Mouse (Mus musculus) thymus, adult 2 months (tissue): ENCODE results near the gene Gm7075. TPM values are rescaled to one million over a fixed set of nuclear protein-coding genes. Genes with fewer than 3 reads are reported as not detected.
"Not testable (repeated sequence)": the region's sequence is repeated elsewhere in the genome, so short reads cannot be mapped to it uniquely, and the experiment has no call there.

Experiments
- DNase-seq: peaks from one replicate; pipeline ENCODE4 v3.0.0; 2021
- H3K27ac ChIP-seq: fragments of 200-500 bp; 2 replicates; pipeline ENCODE4 v1.5.1; 2012; ENCODE audit warnings: low read length, control low read depth; ENCODE audit not compliant: control insufficient read depth, insufficient read depth
- H3K27me3 ChIP-seq: fragments of 200-500 bp; 2 replicates; pipeline ENCODE4 v1.6.1; 2012; ENCODE audit warnings: mild to moderate bottlenecking, low read length, moderate library complexity, mixed read lengths; ENCODE audit not compliant: control insufficient read depth, insufficient read depth
- H3K36me3 ChIP-seq: fragments of 200-500 bp; 2 replicates; pipeline ENCODE4 v1.6.1; 2012; ENCODE audit warnings: mild to moderate bottlenecking, low read length, moderate library complexity; ENCODE audit not compliant: control insufficient read depth, insufficient read depth
- H3K4me1 ChIP-seq: fragments of 200-500 bp; replicated peaks from 2 replicates; pipeline ENCODE4 v1.6.1; 2012; ENCODE audit warnings: low read length; ENCODE audit not compliant: control insufficient read depth, insufficient read depth
- H3K4me3 ChIP-seq: fragments of 200-500 bp; 2 replicates; pipeline ENCODE4 v1.5.1; 2012; ENCODE audit warnings: mild to moderate bottlenecking, low read length, control low read depth, moderate library complexity; ENCODE audit not compliant: control insufficient read depth, insufficient read depth
- CTCF ChIP-seq: fragments of 200-500 bp; IDR thresholded peaks from 2 replicates; pipeline ENCODE4 v1.5.1; 2012; ENCODE audit warnings: mild to moderate bottlenecking, control low read depth, low read length, moderate library complexity, borderline replicate concordance; ENCODE audit not compliant: control insufficient read depth, poor library complexity, insufficient read depth; ENCODE audit errors: extremely low read depth
- POLR2A ChIP-seq: fragments of 200-500 bp; IDR thresholded peaks from 2 replicates; pipeline ENCODE4 v1.6.1; 2012; ENCODE audit warnings: mild to moderate bottlenecking, low read length, control low read depth, moderate library complexity; ENCODE audit not compliant: control insufficient read depth, poor library complexity, insufficient read depth; ENCODE audit errors: extremely low read depth
- WGBS: fragments of 180-500 bp; shearing (Covaris S2); methylation state at CpG from one replicate; pipeline ENCODE4 v1.1.7; 2018; 5-methylcytosine and 5-hydroxymethylcytosine counted together
- polyA plus RNA-seq: library from polyadenylated mRNA; depleted of rRNA; stranded (reverse); fragments of >200 nt; gene quantifications from 2 replicates; pipeline ENCODE4 v1.2.3, GENCODE M21; 2012; rRNA removed

The Gm7075 gene
- polyA plus RNA-seq = not detected in 2 replicates

GRCm38 (mm10) chr10:63421739-63422735 lies at the start of gene Gm7075:
TSS of gene Gm7075 (minus strand) at chr10:63421789.
- DNase-seq = peak; percentile 64
- no peaks in the 10 kb centered on the region for H3K36me3 ChIP-seq
- no peak within 1 kb of the TSS for H3K27ac ChIP-seq
- 88% methylated on average over 18 of the region's 18 CpGs for WGBS
- H3K4me3 ChIP-seq = no peak within 1 kb of the TSS
- peak; percentile 20; the same call in 1 of the 2 replicates for TF ChIP-seq CTCF
- no peak for TF ChIP-seq POLR2A
- H3K27me3 ChIP-seq = no peaks in the 10 kb centered on the region
- no peaks in the 10 kb centered on the region for H3K4me1 ChIP-seq

- H3K4me1 ChIP-seq = no peaks in the 10 kb centered on the region
- no peak for DNase-seq
- no peak overlapping the region for H3K4me3 ChIP-seq
- WGBS = 77% methylated on average over 5 of the region's 5 CpGs
- no peaks in the 10 kb centered on the region for H3K27me3 ChIP-seq
- H3K36me3 ChIP-seq = no peaks in the 10 kb centered on the region
- H3K27ac ChIP-seq = no peak overlapping the region
- no peak for TF ChIP-seq POLR2A
- no peak for TF ChIP-seq CTCF
These were observed 39.3 kb upstream of the Gm7075 start for GRCm38 (mm10) chr10:63460935-63461334.

GRCm38 (mm10) chr10:63457292-63458128 lies 35.9 kb upstream of the Gm7075 start:
- no peak for DNase-seq
- no peak overlapping the region for H3K27ac ChIP-seq
- TF ChIP-seq CTCF (no peak), POLR2A (no peak)
- no peaks in the 10 kb centered on the region for H3K4me1 ChIP-seq
- no peaks in the 10 kb centered on the region for H3K36me3 ChIP-seq
- no peak overlapping the region for H3K4me3 ChIP-seq
- H3K27me3 ChIP-seq = no peaks in the 10 kb centered on the region
- 90% methylated on average over 17 of the region's 17 CpGs for WGBS

GRCm38 (mm10) chr10:63455110-63455878 lies 33.7 kb upstream of the Gm7075 start:
- Histone ChIP-seq H3K4me3 (no peak overlapping the region), H3K36me3 (no peaks in the 10 kb centered on the region), H3K4me1 (no peaks in the 10 kb centered on the region), H3K27me3 (no peaks in the 10 kb centered on the region), H3K27ac (no peak overlapping the region)
- 42% methylated on average over 8 of the region's 8 CpGs for WGBS
- no peak for TF ChIP-seq POLR2A
- DNase-seq = no peak

DNA sequence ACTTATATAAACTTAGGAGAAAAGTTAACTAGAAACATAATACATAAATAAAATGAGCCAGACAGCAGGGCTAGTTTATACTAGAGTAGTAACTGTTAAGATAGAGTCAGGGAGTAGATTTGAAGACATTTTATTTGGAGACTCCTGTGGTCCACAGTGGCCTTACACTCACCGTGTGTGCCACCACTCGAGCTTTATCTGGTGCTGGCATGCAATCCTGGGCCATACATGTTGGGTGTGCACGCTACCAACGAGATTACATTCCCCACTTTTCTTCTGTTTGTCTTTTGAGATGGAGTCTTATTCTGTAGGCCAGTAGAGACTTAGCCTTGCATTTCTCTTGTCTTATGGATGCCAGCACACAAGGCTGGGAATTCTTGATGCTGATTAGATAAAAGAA lies 32.3 kb upstream of the Gm7075 start:
- WGBS = 90% methylated on average over 4 of the region's 4 CpGs
- Histone ChIP-seq H3K27ac (no peak overlapping the region), H3K4me3 (no peak overlapping the region), H3K36me3 (no peaks in the 10 kb centered on the region), H3K27me3 (no peaks in the 10 kb centered on the region), H3K4me1 (no peaks in the 10 kb centered on the region)
- DNase-seq = no peak
- no peak for TF ChIP-seq POLR2A
- no peak for TF ChIP-seq CTCF

DNA sequence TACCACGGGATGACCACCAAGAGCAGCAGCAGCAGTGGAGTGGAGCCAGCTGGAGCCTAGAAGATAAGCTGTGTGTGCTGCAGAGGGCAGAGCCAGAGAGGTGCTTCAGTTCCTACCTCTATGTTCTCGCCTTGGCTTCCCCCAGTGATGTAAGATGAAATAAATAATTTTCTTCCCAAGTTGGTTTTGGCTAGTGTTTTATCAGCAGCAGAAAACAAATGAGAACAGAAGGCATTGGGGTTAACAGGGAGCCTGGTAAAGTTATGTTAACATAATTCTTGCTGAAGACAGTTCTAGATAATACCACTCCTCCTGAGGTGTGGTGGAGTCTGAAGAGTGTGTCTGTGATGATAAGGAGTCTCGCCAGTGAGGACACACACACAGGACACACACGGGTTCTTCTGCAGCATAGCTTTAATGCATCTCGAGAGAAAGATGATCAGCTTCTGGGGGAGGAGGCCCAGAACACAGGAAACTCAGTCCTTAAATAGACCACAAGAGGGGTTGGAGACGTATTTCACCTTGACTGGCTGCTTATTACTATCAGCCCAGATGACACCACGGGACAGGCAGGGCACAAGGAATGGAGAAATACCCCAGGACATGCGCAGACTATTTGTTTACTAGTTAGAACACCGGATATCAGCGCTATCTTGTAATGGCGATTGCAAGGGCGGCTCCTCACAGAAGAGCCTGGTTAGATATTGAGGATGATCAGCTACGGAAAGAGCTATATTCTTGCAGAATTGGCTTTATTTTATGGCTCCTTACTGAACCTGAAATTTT lies 23.2 kb upstream of the Gm7075 start:
- WGBS = 87% methylated on average over 13 of the region's 13 CpGs
- not testable (repeated sequence) for H3K27me3 ChIP-seq, H3K36me3 ChIP-seq, DNase-seq, H3K27ac ChIP-seq, H3K4me1 ChIP-seq, H3K4me3 ChIP-seq
